Mouse (Mus musculus) retina, postnatal 1 day (tissue): ENCODE results near the gene AI854703.

Experiments used
- DNase-seq: peaks from one replicate; pipeline ENCODE4 v3.0.0-alpha.2; 2012

Gene AI854703

GRCm38 (mm10) chr6:48626464-48626863 is at the start of gene AI854703:
TSS of gene AI854703 (plus strand) at chr6:48626764.
- DNase-seq = no peak

GRCm38 (mm10) chr6:48578736-48579135 is 47.8 kb upstream of the AI854703 start:
- DNase-seq = no peak

GRCm38 (mm10) chr6:48579215-48579648 is 47.3 kb upstream of the AI854703 start:
- DNase-seq = no peak

- DNase-seq = no peak
Measured at GRCm38 (mm10) chr6:48581257-48581656, 45.3 kb upstream of the AI854703 start.

GRCm38 (mm10) chr6:48582037-48582436 is 44.5 kb upstream of the AI854703 start:
- DNase-seq = peak; percentile 75

- no peak for DNase-seq
Measured at GRCm38 (mm10) chr6:48589194-48589750, 37.3 kb upstream of the AI854703 start, which contains the start of gene Gm45021. TSS of gene Gm45021 (plus strand) at chr6:48589610.

GRCm38 (mm10) chr6:48591221-48591845 is 35.2 kb upstream of the AI854703 start:
- DNase-seq = no peak

GRCm38 (mm10) chr6:48591871-48592270 is 34.7 kb upstream of the AI854703 start:
- DNase-seq = no peak

- DNase-seq = peak; percentile 97
Measured at GRCm38 (mm10) chr6:48593158-48594042, 33.2 kb upstream of the AI854703 start, which contains the start of the genes Repin1 and Gm44965. TSS of gene Repin1 (plus strand) at chr6:48593883. TSS of gene Gm44965 (plus strand) at chr6:48593941.

GRCm38 (mm10) chr6:48594043-48594738 is 32.4 kb upstream of the AI854703 start:
- DNase-seq = peak; percentile 77

GRCm38 (mm10) chr6:48595278-48595677 is 31.3 kb upstream of the AI854703 start:
- no peak for DNase-seq

GRCm38 (mm10) chr6:48596545-48597232 is 29.9 kb upstream of the AI854703 start:
- DNase-seq = no peak

- DNase-seq = no peak
Measured at GRCm38 (mm10) chr6:48597233-48597625, 29.3 kb upstream of the AI854703 start.

- DNase-seq = no peak
Measured at GRCm38 (mm10) chr6:48600594-48600993, 26.0 kb upstream of the AI854703 start.

- peak; percentile 96 for DNase-seq
Measured at GRCm38 (mm10) chr6:48601271-48602079, 25.1 kb upstream of the AI854703 start, which contains the start of gene Zfp775. TSS of gene Zfp775 (plus strand) at chr6:48602063.

- no peak for DNase-seq
Measured at GRCm38 (mm10) chr6:48602080-48602741, 24.4 kb upstream of the AI854703 start.

- no peak for DNase-seq
Measured at GRCm38 (mm10) chr6:48608124-48608523, 18.4 kb upstream of the AI854703 start.

- DNase-seq = no peak
Measured at GRCm38 (mm10) chr6:48609512-48609911, 17.1 kb upstream of the AI854703 start.

GRCm38 (mm10) chr6:48610657-48611056 is 15.9 kb upstream of the AI854703 start:
- no peak for DNase-seq

GRCm38 (mm10) chr6:48613464-48613863 is 13.1 kb upstream of the AI854703 start:
- no peak for DNase-seq

- DNase-seq = no peak
Measured at GRCm38 (mm10) chr6:48614756-48615155, 11.8 kb upstream of the AI854703 start.
